Mouse (Mus musculus) hindbrain, embryonic 11.5 days (tissue): ENCODE measurements around the gene Usp4. TPM values are rescaled to one million over a fixed set of nuclear protein-coding genes. Genes with fewer than 3 reads are reported as not detected.

Source experiments
- ATAC-seq: fragments of 200-750 bp; cut with Nextera tagmentation; 2 replicates; pipeline ENCODE4 v1.8.0; 2017; ENCODE audit warnings: mild to moderate bottlenecking, moderate TSS enrichment, moderate library complexity; ENCODE audit not compliant: low FRiP score
- DNase-seq: peaks from one replicate; pipeline ENCODE4 v3.0.0-alpha.2; 2015; ENCODE audit warnings: low spot score
- H3K27ac ChIP-seq: fragments of 300-500 bp; sonication (generic); 2 replicates; pipeline ENCODE4 v1.5.1; 2014; ENCODE audit warnings: mild to moderate bottlenecking, low read depth, low read length
- H3K27me3 ChIP-seq: fragments of 300-500 bp; sonication (generic); 2 replicates; pipeline ENCODE4 v1.6.1; 2014; ENCODE audit warnings: mild to moderate bottlenecking, low read length, moderate library complexity, mixed read lengths; ENCODE audit not compliant: control insufficient read depth, insufficient read depth
- H3K36me3 ChIP-seq: fragments of 300-500 bp; sonication (generic); 2 replicates; pipeline ENCODE4 v1.6.1; 2014; ENCODE audit warnings: mild to moderate bottlenecking, low read length, moderate library complexity, mixed read lengths; ENCODE audit not compliant: control insufficient read depth, insufficient read depth
- H3K4me1 ChIP-seq: fragments of 300-500 bp; sonication (generic); replicated peaks from 2 replicates; pipeline ENCODE4 v1.6.1; 2014; ENCODE audit warnings: low read length, mixed read lengths; ENCODE audit not compliant: control insufficient read depth, insufficient read depth
- H3K4me2 ChIP-seq: fragments of 300-500 bp; sonication (generic); replicated peaks from 2 replicates; pipeline ENCODE4 v1.6.1; 2014; ENCODE audit warnings: mild to moderate bottlenecking, low read depth, low read length
- H3K4me3 ChIP-seq: fragments of 300-500 bp; sonication (generic); 2 replicates; pipeline ENCODE4 v1.5.1; 2014; ENCODE audit warnings: low read depth, low read length
- H3K9ac ChIP-seq: fragments of 300-500 bp; sonication (generic); 2 replicates; pipeline ENCODE4 v1.6.1; 2014; ENCODE audit warnings: low read depth, low read length
- H3K9me3 ChIP-seq: fragments of 300-500 bp; sonication (generic); 2 replicates; pipeline ENCODE4 v1.6.1; 2016; ENCODE audit warnings: low read length; ENCODE audit not compliant: control insufficient read depth
- WGBS: fragments of 180-500 bp; shearing (Covaris S2); extraction: QIAGEN DNeasy Blood & Tissue Kit; methylation state at CpG from one replicate; pipeline ENCODE4 v1.1.7; 2014; 5-methylcytosine and 5-hydroxymethylcytosine counted together
- polyA plus RNA-seq: library from polyadenylated mRNA; unstranded; fragments of >200 nt; fragmentation: Nextera tagmentation; extraction: Ambion mirVana; gene quantifications from 2 replicates; pipeline ENCODE4 v1.2.1, GENCODE M21; 2014

Usp4 gene
- polyA plus RNA-seq, 1 experiment from 2014 or later: 131 TPM

DNA sequence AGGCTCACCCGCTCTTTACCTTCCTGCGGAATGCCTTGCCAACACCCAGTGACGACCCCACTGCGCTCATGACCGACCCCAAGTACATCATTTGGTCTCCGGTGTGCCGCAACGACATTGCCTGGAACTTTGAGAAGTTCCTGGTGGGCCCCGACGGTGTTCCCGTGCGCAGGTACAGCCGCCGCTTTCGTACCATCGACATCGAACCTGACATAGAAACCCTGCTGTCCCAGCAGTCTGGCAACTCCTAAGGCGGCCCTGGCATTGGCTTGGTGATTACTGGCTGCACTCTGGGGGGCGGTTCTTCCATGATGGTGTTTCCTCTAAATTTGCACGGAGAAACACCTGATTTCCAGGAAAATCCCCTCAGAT, 7.8 kb upstream of the Usp4 start:
- Histone ChIP-seq H3K4me3 (peak overlapping the region; percentile 81), H3K27ac (no peak overlapping the region), H3K9me3 (no peaks in the 10 kb centered on the region), H3K4me2 (peak overlapping the region; percentile 49), H3K4me1 (peaks cover 11% of the 10 kb centered on the region; the same call in 1 of the 2 replicates), H3K9ac (peak overlapping the region; percentile 95), H3K36me3 (no peaks in the 10 kb centered on the region), H3K27me3 (no peaks in the 10 kb centered on the region)
- DNase-seq (no peak), ATAC-seq (no peak)
- WGBS: 17% methylated on average over 20 of the region's 20 CpGs

DNA sequence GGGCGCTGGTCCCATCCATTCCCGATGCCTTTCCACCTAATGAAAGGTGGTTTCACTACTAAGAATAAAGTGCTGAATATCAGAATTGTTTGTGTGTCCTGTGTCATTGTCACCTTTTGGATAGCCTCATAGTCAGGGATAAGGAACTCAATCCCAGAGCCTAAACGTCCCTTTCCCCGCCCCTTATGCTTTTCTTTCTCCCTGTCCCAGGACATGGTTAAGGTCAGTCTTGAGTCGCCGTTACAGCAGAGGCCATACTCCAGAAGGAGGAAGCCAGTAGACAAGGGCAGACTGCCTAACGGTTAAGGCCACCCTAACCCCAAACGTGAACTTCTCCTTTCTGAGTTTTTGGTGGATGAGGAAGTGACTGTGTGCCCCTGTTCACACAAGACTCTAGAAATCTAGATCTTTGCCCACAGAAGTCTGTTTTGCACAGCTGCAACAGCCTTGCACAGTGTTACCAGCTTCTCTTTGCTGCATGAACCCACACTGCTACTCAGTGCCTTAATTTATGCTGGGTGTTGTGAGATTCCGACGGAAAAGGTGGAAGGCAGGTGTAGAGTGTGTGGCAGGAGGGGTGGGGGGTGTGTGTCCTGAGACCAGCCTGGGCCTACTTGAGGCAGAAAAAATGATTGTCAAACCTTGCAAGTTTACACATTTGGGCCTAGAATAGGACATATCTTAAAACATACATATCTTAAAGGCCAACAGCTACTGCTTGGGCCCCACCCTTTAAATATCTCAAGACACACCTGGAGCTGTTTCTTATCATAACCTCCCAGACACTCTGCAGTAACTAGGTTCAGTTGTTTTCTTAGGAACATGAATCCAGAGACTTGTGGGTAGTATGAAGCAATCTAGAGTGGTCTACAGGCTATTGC, 7.2 kb upstream of the Usp4 start:
- H3K27me3 ChIP-seq: no peaks in the 10 kb centered on the region
- peak overlapping the region; percentile 49 for H3K4me2 ChIP-seq
- H3K9me3 ChIP-seq: no peaks in the 10 kb centered on the region
- no peak for ATAC-seq
- peak overlapping the region; percentile 81 for H3K4me3 ChIP-seq
- peaks cover 11% of the 10 kb centered on the region; the same call in 1 of the 2 replicates for H3K4me1 ChIP-seq
- 0 out of 2 replicates have a peak overlapping the region, but pooled peaks have one; percentile 30 for H3K27ac ChIP-seq
- WGBS: 73% methylated on average over 10 of the region's 10 CpGs
- no peak for DNase-seq
- H3K36me3 ChIP-seq: no peaks in the 10 kb centered on the region
- H3K9ac ChIP-seq: peak overlapping the region; percentile 95

DNA sequence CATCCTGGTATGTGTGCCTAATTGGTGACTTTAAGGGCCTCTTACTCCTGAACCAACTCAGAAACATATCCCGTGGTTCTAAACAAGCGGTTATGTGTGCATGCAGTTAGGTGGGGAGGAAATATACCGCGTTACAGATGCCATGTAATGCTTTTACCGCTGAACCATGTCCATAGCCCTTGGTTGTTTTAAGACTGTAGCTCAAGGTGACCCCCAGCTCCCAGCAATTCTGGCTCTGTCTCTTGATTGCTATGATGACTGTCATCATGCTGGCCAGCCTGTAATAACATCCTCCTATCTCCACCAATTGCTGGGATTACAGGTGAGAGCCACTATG, 6.5 kb upstream of the Usp4 start:
- Histone ChIP-seq H3K4me3 (no peak overlapping the region), H3K9ac (no peak overlapping the region), H3K27ac (no peak overlapping the region), H3K9me3 (no peaks in the 10 kb centered on the region), H3K4me2 (0 out of 2 replicates have a peak overlapping the region, but pooled peaks have one; percentile 3), H3K4me1 (peaks cover 11% of the 10 kb centered on the region; the same call in 1 of the 2 replicates), H3K36me3 (no peaks in the 10 kb centered on the region), H3K27me3 (no peaks in the 10 kb centered on the region)
- DNase-seq (no peak), ATAC-seq (no peak)
- WGBS: 93% methylated on average over 5 of the region's 5 CpGs

DNA sequence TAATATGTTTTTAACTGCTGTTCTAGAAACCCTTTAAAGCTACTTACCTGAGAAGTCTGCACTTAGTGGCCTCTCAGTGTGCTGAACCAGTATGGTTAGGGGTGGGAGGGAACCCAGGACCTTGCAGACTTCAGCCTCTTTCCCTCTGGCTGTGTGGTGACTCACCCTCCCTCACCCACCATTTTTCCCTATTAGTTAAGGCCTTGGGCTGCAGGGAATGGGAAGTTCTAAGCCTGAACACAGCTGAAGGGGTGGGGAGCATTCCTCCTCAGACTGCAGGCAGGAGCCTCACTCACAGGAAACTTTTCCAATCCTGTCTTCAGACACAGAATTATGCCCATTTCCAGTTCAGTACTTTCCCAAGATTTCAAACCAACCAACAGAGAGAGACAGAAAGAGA, 5.9 kb upstream of the Usp4 start:
- Histone ChIP-seq H3K36me3 (no peaks in the 10 kb centered on the region), H3K27me3 (no peaks in the 10 kb centered on the region), H3K9ac (no peak overlapping the region), H3K4me3 (no peak overlapping the region), H3K27ac (no peak overlapping the region), H3K9me3 (no peaks in the 10 kb centered on the region), H3K4me1 (peaks cover 11% of the 10 kb centered on the region; the same call in 1 of the 2 replicates), H3K4me2 (no peak overlapping the region)
- ATAC-seq: no peak
- DNase-seq: no peak

DNA sequence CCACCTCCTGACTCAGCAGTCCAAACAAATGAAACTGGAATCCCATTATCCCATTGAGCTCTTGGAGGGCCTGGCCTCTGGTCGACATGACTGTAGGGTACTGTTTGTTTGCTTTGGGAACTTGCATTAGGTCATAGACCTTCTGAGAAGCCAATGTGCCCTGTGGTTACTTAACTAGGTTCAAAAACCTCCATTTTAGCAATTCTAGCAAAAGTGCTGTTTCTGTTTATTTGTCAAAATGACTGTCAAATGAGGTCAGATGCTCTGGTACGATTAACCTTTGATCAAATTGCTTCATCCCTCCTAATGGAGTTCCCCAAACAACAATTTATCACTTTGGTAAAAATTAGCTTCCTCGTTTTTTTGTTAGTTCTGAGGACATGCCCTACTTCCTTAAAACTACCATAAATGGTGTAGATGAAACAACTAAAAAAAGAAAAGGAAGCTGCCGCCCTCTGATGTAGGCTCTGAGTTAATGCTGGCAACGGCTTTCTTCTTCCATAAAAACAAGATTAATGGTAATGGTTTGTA, 5.3 kb upstream of the Usp4 start:
- H3K27ac ChIP-seq: no peak overlapping the region
- H3K4me3 ChIP-seq: no peak overlapping the region
- 59% methylated on average over 5 of the region's 5 CpGs for WGBS
- ATAC-seq (no peak), DNase-seq (no peak)
- H3K9me3 ChIP-seq: no peaks in the 10 kb centered on the region
- peaks cover 11% of the 10 kb centered on the region; the same call in 1 of the 2 replicates for H3K4me1 ChIP-seq
- no peak overlapping the region for H3K9ac ChIP-seq
- no peaks in the 10 kb centered on the region for H3K36me3 ChIP-seq
- no peaks in the 10 kb centered on the region for H3K27me3 ChIP-seq
- H3K4me2 ChIP-seq: no peak overlapping the region

DNA sequence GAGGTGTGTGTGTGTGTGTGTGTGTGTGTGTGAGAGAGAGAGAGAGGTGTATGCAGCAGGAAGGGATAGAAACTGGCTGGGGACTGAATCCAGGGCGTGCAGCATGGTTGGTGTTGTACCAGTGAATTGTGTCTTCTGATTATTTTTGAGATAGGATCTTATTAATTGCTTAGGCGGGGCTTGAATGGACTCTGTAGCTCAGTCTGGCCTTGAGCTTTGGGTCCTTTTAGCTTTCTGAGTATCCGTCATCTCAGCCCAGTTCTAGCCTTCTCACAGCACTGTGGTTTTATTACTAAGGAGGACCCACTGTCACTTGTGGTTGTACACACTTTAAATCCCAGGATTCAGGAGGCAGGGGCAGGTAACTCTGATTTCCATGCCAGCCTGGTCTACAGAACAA, 4.3 kb upstream of the Usp4 start:
- Histone ChIP-seq H3K4me1 (peaks cover 10% of the 10 kb centered on the region; the same call in 1 of the 2 replicates), H3K27me3 (no peaks in the 10 kb centered on the region), H3K4me2 (no peak overlapping the region), H3K9ac (no peak overlapping the region), H3K9me3 (no peaks in the 10 kb centered on the region), H3K27ac (no peak overlapping the region), H3K4me3 (no peak overlapping the region), H3K36me3 (no peaks in the 10 kb centered on the region)
- no peak for ATAC-seq
- WGBS: 84% methylated on average over 3 of the region's 3 CpGs
- DNase-seq: no peak

DNA sequence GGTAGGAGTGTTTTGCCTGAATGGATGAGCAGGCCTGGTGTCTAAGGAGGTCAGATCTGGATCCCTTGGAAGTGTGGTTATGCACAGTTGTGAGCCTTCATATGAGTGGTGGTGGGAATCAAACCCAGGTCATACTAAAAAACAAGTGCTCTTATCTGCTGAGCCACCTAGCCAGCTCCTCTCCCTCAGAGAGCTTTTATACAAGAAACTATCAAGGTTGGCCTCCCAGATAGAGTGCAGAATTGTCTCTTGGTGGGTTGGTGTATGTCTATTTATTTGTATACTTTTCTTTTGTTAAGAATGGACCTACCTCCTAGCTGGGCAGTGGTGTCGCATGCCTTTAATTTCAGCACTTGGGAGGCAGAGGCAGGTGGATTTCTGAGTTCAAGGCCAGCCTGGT, 3.8 kb upstream of the Usp4 start:
- no peak overlapping the region for H3K27ac ChIP-seq
- H3K4me2 ChIP-seq: no peak overlapping the region
- H3K9me3 ChIP-seq: no peaks in the 10 kb centered on the region
- no peaks in the 10 kb centered on the region for H3K36me3 ChIP-seq
- H3K4me1 ChIP-seq: peaks cover 10% of the 10 kb centered on the region; the same call in 1 of the 2 replicates
- no peaks in the 10 kb centered on the region for H3K27me3 ChIP-seq
- DNase-seq (no peak), ATAC-seq (no peak)
- WGBS: 100% methylated on average over 1 of the region's 1 CpGs
- H3K4me3 ChIP-seq: no peak overlapping the region
- no peak overlapping the region for H3K9ac ChIP-seq

DNA sequence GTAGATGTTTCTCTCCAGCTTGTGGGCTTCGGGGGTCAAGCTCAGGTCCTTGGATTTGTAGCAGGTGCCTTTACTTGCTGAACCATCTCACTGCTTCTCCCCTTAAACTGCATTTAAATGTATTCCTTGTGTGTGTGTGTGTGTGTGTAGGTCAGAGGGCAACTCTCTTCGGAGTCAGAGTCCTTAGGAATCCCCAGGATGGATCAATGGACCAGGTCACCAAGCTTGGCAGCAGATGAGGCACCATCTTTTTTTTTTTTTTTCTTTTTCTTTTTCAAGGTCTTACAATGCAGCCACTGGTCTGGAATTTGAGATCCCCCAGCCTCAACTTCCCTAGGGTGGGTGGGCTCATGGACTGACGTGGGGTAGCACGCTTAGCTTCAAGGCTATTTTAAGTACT, 3.2 kb upstream of the Usp4 start:
- peaks cover 10% of the 10 kb centered on the region; the same call in 1 of the 2 replicates for H3K4me1 ChIP-seq
- no peak for DNase-seq
- no peak for ATAC-seq
- H3K9ac ChIP-seq: no peak overlapping the region
- no peak overlapping the region for H3K27ac ChIP-seq
- H3K27me3 ChIP-seq: no peaks in the 10 kb centered on the region
- H3K9me3 ChIP-seq: no peaks in the 10 kb centered on the region
- H3K4me2 ChIP-seq: no peak overlapping the region
- no peaks in the 10 kb centered on the region for H3K36me3 ChIP-seq
- WGBS: 81% methylated on average over 4 of the region's 4 CpGs
- no peak overlapping the region for H3K4me3 ChIP-seq

DNA sequence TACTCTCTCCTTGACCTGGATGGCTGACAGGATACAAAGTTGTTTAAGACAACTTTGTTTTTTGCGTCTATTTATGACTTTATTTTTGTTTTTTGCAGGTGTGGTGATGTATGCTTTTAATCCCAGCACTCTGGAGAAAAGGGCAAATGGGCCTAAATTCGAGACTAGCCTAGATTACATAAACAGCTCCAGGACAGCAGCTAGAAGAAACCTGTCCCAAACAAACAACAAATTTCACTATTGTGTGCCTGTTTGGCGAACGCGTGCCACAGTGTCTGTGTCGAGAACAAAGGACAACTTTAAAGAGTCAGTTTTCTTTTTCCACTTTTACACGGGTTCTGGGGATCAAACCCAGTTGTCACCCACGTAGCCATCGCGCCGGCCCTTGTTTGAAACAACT, 629 bp upstream of the Usp4 start:
- peak overlapping the region; percentile 81 for H3K4me2 ChIP-seq
- peak overlapping the region; percentile 93 for H3K9ac ChIP-seq
- H3K27ac ChIP-seq: peak overlapping the region; percentile 93
- no peak; the same call in 1 of the 2 replicates for ATAC-seq
- H3K4me3 ChIP-seq: peak overlapping the region; percentile 90
- 0 out of 2 replicates have a peak, but pooled peaks cover 3% of the 10 kb centered on the region for H3K4me1 ChIP-seq
- H3K36me3 ChIP-seq: peaks cover 3% of the 10 kb centered on the region; the same call in 1 of the 2 replicates
- no peaks in the 10 kb centered on the region for H3K9me3 ChIP-seq
- H3K27me3 ChIP-seq: no peaks in the 10 kb centered on the region
- 9% methylated on average over 11 of the region's 11 CpGs for WGBS
- DNase-seq: no peak
